Mouse (Mus musculus): ENCODE data around the gene Otof.

DNA sequence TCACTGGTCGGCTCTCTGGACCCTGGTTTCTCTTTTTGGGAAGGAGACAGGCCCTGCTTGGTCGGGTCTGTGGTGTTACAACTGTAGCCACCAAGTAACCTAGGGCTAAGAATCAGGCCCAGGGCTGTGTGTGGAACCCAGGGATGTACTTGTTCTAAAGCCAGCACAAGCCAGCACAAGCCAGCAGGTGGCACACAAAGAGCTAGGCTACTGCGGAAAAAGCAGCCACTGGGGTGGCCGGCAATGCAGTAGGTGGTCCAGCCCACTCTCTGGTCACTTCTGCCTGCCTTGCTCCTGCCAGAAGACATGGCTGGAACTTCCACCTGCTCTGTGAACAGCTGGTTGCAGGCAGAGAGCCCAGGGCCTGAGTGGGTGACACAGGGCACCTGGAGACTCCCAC is 1.6 kb downstream of the Otof start:
- no peak for TF ChIP-seq POLR2A (IDR thresholded peaks at IDR 0.05; ENCODE audit: low read depth, low read length)
- TF ChIP-seq ZKSCAN1 (IDR thresholded peaks at IDR 0.05; ENCODE audit: borderline replicate concordance, low read depth, low read length) = no peak
- TF ChIP-seq USF1 (IDR thresholded peaks at IDR 0.05; ENCODE audit: low read depth, low read length) = no peak
- TF ChIP-seq USF2 (conservative IDR thresholded peaks at IDR 0.05; ENCODE audit: low read depth, low read length) = no peak
- TF ChIP-seq PAX5 (IDR thresholded peaks at IDR 0.05; ENCODE audit: low read length) = no peak
- TF ChIP-seq CTCF (conservative IDR thresholded peaks at IDR 0.05 in 1 of 2, IDR thresholded peaks at IDR 0.05 in 1 of 2; ENCODE audit: low read depth in 2 of 2, low read length in 2 of 2) = peak in 1 of 2 experiments; percentile 34; a peak in 2 of 4 replicates
- TF ChIP-seq MEF2A (IDR thresholded peaks at IDR 0.05; ENCODE audit: borderline replicate concordance, low read depth, low read length) = no peak
- no peak for TF ChIP-seq JUND (conservative IDR thresholded peaks at IDR 0.05; ENCODE audit: low read depth, low read length)
- TF ChIP-seq MYC (IDR thresholded peaks at IDR 0.05; ENCODE audit: low read depth, low read length) = no peak
